Mouse (Mus musculus) embryonic fibroblast, embryonic 13.5 days (primary cell): Measurements from ENCODE around the gene Capn11.

ENCODE experiments used
- CTCF ChIP-seq: IDR thresholded peaks from 2 replicates; pipeline ENCODE4 v1.5.1; 2011; ENCODE audit warnings: mild to moderate bottlenecking, control low read depth, low read length, moderate library complexity, borderline replicate concordance; ENCODE audit not compliant: insufficient read depth
- POLR2A ChIP-seq: IDR thresholded peaks from 2 replicates; pipeline ENCODE4 v1.6.1; 2011; ENCODE audit warnings: low read depth, mild to moderate bottlenecking, control low read depth, low read length, moderate library complexity

GRCm38 (mm10) chr17:45686093-45686619, 27.0 kb upstream of the Capn11 start, which contains the start of gene Mrpl14:
- no peak for TF ChIP-seq CTCF
- TF ChIP-seq POLR2A, result peak; percentile 70
